Mouse (Mus musculus): ENCODE data around the gene Rab28. TPM values are rescaled to one million over a fixed set of nuclear protein-coding genes. Genes with fewer than 3 reads are reported as not detected.

Gene Rab28
- polyA plus RNA-seq, 1 experiment from 2014 or later: 57.7 TPM

- H3K4me1 ChIP-seq (replicated peaks; ENCODE audit: control insufficient read depth, insufficient read depth, low read length): no peaks in the 10 kb centered on the region
- H3K36me3 ChIP-seq (ENCODE audit: control insufficient read depth, insufficient read depth, low read length): no peaks in the 10 kb centered on the region
- H3K27me3 ChIP-seq (ENCODE audit: control insufficient read depth, insufficient read depth, low read depth, low read length): no peaks in the 10 kb centered on the region
- no peaks in the 10 kb centered on the region for H3K9me3 ChIP-seq (ENCODE audit: control insufficient read depth, low read length)
- H3K4me3 ChIP-seq (ENCODE audit: low read length): no peak overlapping the region
- WGBS: 77% methylated on average over 2 of the region's 2 CpGs
- ATAC-seq (ENCODE audit: low read depth): no peak
- H3K9ac ChIP-seq (ENCODE audit: low read length): no peak overlapping the region
- no peak overlapping the region for H3K27ac ChIP-seq (ENCODE audit: low read length)
- H3K4me2 ChIP-seq (ENCODE audit: low read depth, low read length): no peak overlapping the region
Measured at GRCm38 (mm10) chr5:41683976-41684375, 24.0 kb downstream of the Rab28 start.

GRCm38 (mm10) chr5:41666012-41666411, 41.9 kb downstream of the Rab28 start:
- H3K27ac ChIP-seq (ENCODE audit: low read length): no peak overlapping the region
- H3K4me1 ChIP-seq (replicated peaks; ENCODE audit: control insufficient read depth, insufficient read depth, low read length): no peaks in the 10 kb centered on the region
- WGBS: 83% methylated on average over 6 of the region's 6 CpGs
- no peak overlapping the region for H3K4me3 ChIP-seq (ENCODE audit: low read length)
- H3K4me2 ChIP-seq (ENCODE audit: low read depth, low read length): no peak overlapping the region
- H3K9me3 ChIP-seq (ENCODE audit: control insufficient read depth, low read length): no peaks in the 10 kb centered on the region
- H3K36me3 ChIP-seq (ENCODE audit: control insufficient read depth, insufficient read depth, low read length): no peaks in the 10 kb centered on the region
- H3K27me3 ChIP-seq (ENCODE audit: control insufficient read depth, insufficient read depth, low read depth, low read length): no peaks in the 10 kb centered on the region
- H3K9ac ChIP-seq (ENCODE audit: low read length): no peak overlapping the region
- ATAC-seq (ENCODE audit: low read depth): no peak

GRCm38 (mm10) chr5:41636793-41637192, 71.2 kb downstream of the Rab28 start:
- Histone ChIP-seq H3K36me3 (ENCODE audit: control insufficient read depth, insufficient read depth, low read length) (no peaks in the 10 kb centered on the region), H3K4me1 (replicated peaks; ENCODE audit: control insufficient read depth, insufficient read depth, low read length) (no peaks in the 10 kb centered on the region), H3K4me3 (ENCODE audit: low read length) (no peak overlapping the region), H3K9ac (ENCODE audit: low read length) (no peak overlapping the region), H3K27ac (ENCODE audit: low read length) (no peak overlapping the region), H3K4me2 (ENCODE audit: low read depth, low read length) (no peak overlapping the region), H3K27me3 (ENCODE audit: control insufficient read depth, insufficient read depth, low read depth, low read length) (no peaks in the 10 kb centered on the region), H3K9me3 (ENCODE audit: control insufficient read depth, low read length) (no peaks in the 10 kb centered on the region)
- 60% methylated on average over 2 of the region's 2 CpGs for WGBS
- ATAC-seq (ENCODE audit: low read depth): no peak

GRCm38 (mm10) chr5:41627224-41628144, 80.5 kb downstream of the Rab28 start:
- WGBS: 87% methylated on average over 7 of the region's 7 CpGs
- Histone ChIP-seq H3K4me1 (replicated peaks; ENCODE audit: control insufficient read depth, insufficient read depth, low read length) (no peaks in the 10 kb centered on the region), H3K36me3 (ENCODE audit: control insufficient read depth, insufficient read depth, low read length) (no peaks in the 10 kb centered on the region)

DNA sequence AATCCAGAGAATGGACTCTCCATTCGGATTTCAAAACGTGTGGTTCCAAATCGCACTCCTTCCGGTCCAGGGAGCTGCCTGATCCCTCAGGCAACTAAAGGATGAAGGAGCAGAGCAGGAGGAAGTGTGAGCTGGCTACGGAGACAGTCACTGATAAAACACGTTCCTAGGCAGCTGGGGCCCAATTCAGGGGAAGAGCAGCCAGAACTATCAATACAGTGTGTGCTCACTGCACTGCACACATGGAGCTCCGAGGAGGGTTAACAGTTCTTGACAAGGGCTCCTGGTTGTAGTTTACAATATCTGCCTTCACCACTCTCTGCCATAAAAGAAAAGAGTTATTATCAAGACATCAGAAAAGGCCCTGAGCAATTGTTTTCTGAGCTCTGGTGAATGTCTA, 82.4 kb downstream of the Rab28 start:
- Histone ChIP-seq H3K27me3 (ENCODE audit: control insufficient read depth, insufficient read depth, low read depth, low read length) (no peaks in the 10 kb centered on the region), H3K36me3 (ENCODE audit: control insufficient read depth, insufficient read depth, low read length) (no peaks in the 10 kb centered on the region), H3K4me2 (ENCODE audit: low read depth, low read length) (no peak overlapping the region), H3K9ac (ENCODE audit: low read length) (no peak overlapping the region), H3K9me3 (ENCODE audit: control insufficient read depth, low read length) (no peaks in the 10 kb centered on the region), H3K27ac (ENCODE audit: low read length) (no peak overlapping the region), H3K4me1 (replicated peaks; ENCODE audit: control insufficient read depth, insufficient read depth, low read length) (no peaks in the 10 kb centered on the region), H3K4me3 (ENCODE audit: low read length) (no peak overlapping the region)
- 38% methylated on average over 7 of the region's 7 CpGs for WGBS
- ATAC-seq (ENCODE audit: low read depth): no peak

More at GRCm38 (mm10) chr5:41627224-41628144, 80.5 kb downstream of the Rab28 start:
- no peak overlapping the region for H3K27ac ChIP-seq (ENCODE audit: low read length)
- H3K9me3 ChIP-seq (ENCODE audit: control insufficient read depth, low read length): no peaks in the 10 kb centered on the region
- H3K4me2 ChIP-seq (ENCODE audit: low read depth, low read length): no peak overlapping the region
- no peaks in the 10 kb centered on the region for H3K27me3 ChIP-seq (ENCODE audit: control insufficient read depth, insufficient read depth, low read depth, low read length)
- ATAC-seq (ENCODE audit: low read depth): no peak
- no peak overlapping the region for H3K9ac ChIP-seq (ENCODE audit: low read length)
- H3K4me3 ChIP-seq (ENCODE audit: low read length): no peak overlapping the region

- H3K4me3 ChIP-seq (ENCODE audit: low read length): no peak overlapping the region
- peaks cover 7% of the 10 kb centered on the region; the same call in 1 of the 2 replicates for H3K27me3 ChIP-seq (ENCODE audit: control insufficient read depth, insufficient read depth, low read depth, low read length)
- H3K36me3 ChIP-seq (ENCODE audit: control insufficient read depth, insufficient read depth, low read length): no peaks in the 10 kb centered on the region
- no peak overlapping the region for H3K27ac ChIP-seq (ENCODE audit: low read length)
- ATAC-seq (ENCODE audit: low read depth): peak; percentile 96
- H3K4me1 ChIP-seq (replicated peaks; ENCODE audit: control insufficient read depth, insufficient read depth, low read length): no peaks in the 10 kb centered on the region
- H3K9me3 ChIP-seq (ENCODE audit: control insufficient read depth, low read length): no peaks in the 10 kb centered on the region
- 58% methylated on average over 3 of the region's 3 CpGs for WGBS
- no peak overlapping the region for H3K4me2 ChIP-seq (ENCODE audit: low read depth, low read length)
- no peak overlapping the region for H3K9ac ChIP-seq (ENCODE audit: low read length)
Measured at GRCm38 (mm10) chr5:41621748-41622147, 86.2 kb downstream of the Rab28 start.

DNA sequence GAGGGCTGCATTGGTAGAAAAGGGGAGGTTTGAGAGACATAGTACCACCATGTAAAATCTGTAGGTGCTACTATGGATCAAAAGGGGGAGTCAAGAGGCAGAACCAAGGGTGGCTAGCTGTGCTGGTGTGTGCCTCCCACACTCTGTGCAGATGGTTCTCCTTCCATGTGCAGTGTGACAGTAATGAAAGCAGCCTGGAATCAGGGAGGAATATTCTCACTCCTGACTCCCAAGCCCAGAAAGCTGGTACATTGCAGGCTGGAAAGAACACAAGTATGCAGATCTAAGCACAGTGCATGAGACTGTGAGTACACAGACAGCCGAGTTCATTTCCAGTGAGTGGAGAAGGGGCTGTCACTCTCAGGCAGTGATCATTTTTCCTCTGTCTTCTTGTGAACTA, 89.0 kb downstream of the Rab28 start:
- Histone ChIP-seq H3K9me3 (ENCODE audit: control insufficient read depth, low read length) (no peaks in the 10 kb centered on the region), H3K4me3 (ENCODE audit: low read length) (no peak overlapping the region), H3K4me2 (ENCODE audit: low read depth, low read length) (no peak overlapping the region), H3K4me1 (replicated peaks; ENCODE audit: control insufficient read depth, insufficient read depth, low read length) (no peaks in the 10 kb centered on the region), H3K9ac (ENCODE audit: low read length) (no peak overlapping the region), H3K27ac (ENCODE audit: low read length) (no peak overlapping the region), H3K36me3 (ENCODE audit: control insufficient read depth, insufficient read depth, low read length) (no peaks in the 10 kb centered on the region), H3K27me3 (ENCODE audit: control insufficient read depth, insufficient read depth, low read depth, low read length) (peaks cover 7% of the 10 kb centered on the region; the same call in 1 of the 2 replicates)
- 50% methylated on average over 1 of the region's 1 CpGs for WGBS
- no peak for ATAC-seq (ENCODE audit: low read depth)

- Histone ChIP-seq H3K4me3 (ENCODE audit: low read length) (no peak overlapping the region), H3K4me2 (ENCODE audit: low read depth, low read length) (no peak overlapping the region), H3K27ac (ENCODE audit: low read length) (no peak overlapping the region), H3K36me3 (ENCODE audit: control insufficient read depth, insufficient read depth, low read length) (no peaks in the 10 kb centered on the region), H3K4me1 (replicated peaks; ENCODE audit: control insufficient read depth, insufficient read depth, low read length) (no peaks in the 10 kb centered on the region), H3K27me3 (ENCODE audit: control insufficient read depth, insufficient read depth, low read depth, low read length) (no peaks in the 10 kb centered on the region), H3K9me3 (ENCODE audit: control insufficient read depth, low read length) (no peaks in the 10 kb centered on the region), H3K9ac (ENCODE audit: low read length) (no peak overlapping the region)
- ATAC-seq (ENCODE audit: low read depth): no peak
- 32% methylated on average over 5 of the region's 5 CpGs for WGBS
Measured at GRCm38 (mm10) chr5:41610447-41611030, 97.4 kb downstream of the Rab28 start.

- H3K4me2 ChIP-seq (ENCODE audit: low read depth, low read length): no peak overlapping the region
- H3K9me3 ChIP-seq (ENCODE audit: control insufficient read depth, low read length): no peaks in the 10 kb centered on the region
- H3K4me1 ChIP-seq (replicated peaks; ENCODE audit: control insufficient read depth, insufficient read depth, low read length): no peaks in the 10 kb centered on the region
- H3K9ac ChIP-seq (ENCODE audit: low read length): no peak overlapping the region
- no peak overlapping the region for H3K27ac ChIP-seq (ENCODE audit: low read length)
- H3K4me3 ChIP-seq (ENCODE audit: low read length): no peak overlapping the region
- ATAC-seq (ENCODE audit: low read depth): no peak
- WGBS: 93% methylated on average over 3 of the region's 3 CpGs
- H3K27me3 ChIP-seq (ENCODE audit: control insufficient read depth, insufficient read depth, low read depth, low read length): no peaks in the 10 kb centered on the region
- no peaks in the 10 kb centered on the region for H3K36me3 ChIP-seq (ENCODE audit: control insufficient read depth, insufficient read depth, low read length)
Measured at GRCm38 (mm10) chr5:41596242-41597117, 111.5 kb downstream of the Rab28 start.

Measured in lung, embryonic 16.5 days (tissue).